Mouse (Mus musculus) lung, adult 2 months (tissue): ENCODE results near the gene Rarb. TPM values are rescaled to one million over a fixed set of nuclear protein-coding genes. Genes with fewer than 3 reads are reported as not detected.
"Not testable (repeated sequence)": the region's sequence is repeated elsewhere in the genome, so short reads cannot be mapped to it uniquely, and the experiment has no call there.

Experiments used
- DNase-seq: peaks from one replicate; pipeline ENCODE4 v3.0.0; 2022
- H3K4me1 ChIP-seq: fragments of 200-500 bp; 2 replicates; pipeline ENCODE4 v1.6.1; 2011; ENCODE audit warnings: low read length; ENCODE audit not compliant: control insufficient read depth, insufficient read depth
- H3K4me3 ChIP-seq: fragments of 200-500 bp; replicated peaks from 2 replicates; pipeline ENCODE3; 2011; ENCODE audit warnings: low read depth, mild to moderate bottlenecking, control low read depth, low read length; ENCODE audit errors: extremely low read depth
- CTCF ChIP-seq: fragments of 200-500 bp; IDR thresholded peaks from 2 replicates; pipeline ENCODE4 v1.5.1; 2011; ENCODE audit warnings: mild to moderate bottlenecking, low read length, control low read depth; ENCODE audit not compliant: insufficient read depth
- POLR2A ChIP-seq: fragments of 200-500 bp; IDR thresholded peaks from 2 replicates; pipeline ENCODE4 v1.6.1; 2011; ENCODE audit warnings: low read depth, mild to moderate bottlenecking, control low read depth, low read length, borderline replicate concordance; ENCODE audit errors: extremely low read depth
- WGBS: fragments of 180-500 bp; shearing (Covaris S2); methylation state at CpG from one replicate; pipeline ENCODE4 v1.1.7; 2018; 5-methylcytosine and 5-hydroxymethylcytosine counted together
- polyA plus RNA-seq: library from polyadenylated mRNA; depleted of rRNA; stranded (reverse); fragments of >200 nt; gene quantifications from 2 replicates; pipeline ENCODE4 v1.2.3, GENCODE M21; 2012

Rarb gene
- polyA plus RNA-seq, 1 experiment: 16.1 TPM

GRCm38 (mm10) chr14:16772927-16773326, 46.0 kb downstream of the Rarb start:
- DNase-seq: no peak
- 35% methylated on average over 3 of the region's 3 CpGs for WGBS
- Histone ChIP-seq H3K4me3 (no peak overlapping the region), H3K4me1 (no peaks in the 10 kb centered on the region; the same call in 1 of the 2 replicates)
- TF ChIP-seq CTCF: no peak
- TF ChIP-seq POLR2A: no peak

DNA sequence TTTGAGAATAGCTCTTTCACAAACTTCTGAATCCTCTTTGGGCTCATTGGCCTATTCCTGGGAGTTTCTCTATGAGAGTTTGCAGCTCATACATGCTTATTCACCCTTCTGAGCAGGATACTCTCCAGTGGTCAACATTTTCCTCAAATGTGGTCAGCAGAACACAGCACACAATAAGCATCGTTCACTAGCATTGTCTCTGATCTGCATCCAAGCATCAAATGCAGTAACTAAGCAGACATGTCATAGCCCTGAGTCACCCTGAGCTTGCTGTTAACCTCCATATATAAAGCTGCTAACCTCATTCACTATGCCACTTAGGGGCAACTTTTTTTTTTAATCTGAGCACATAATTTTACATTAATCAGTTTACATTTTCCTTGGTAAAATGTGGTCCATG, 53.1 kb downstream of the Rarb start:
- TF ChIP-seq CTCF: no peak
- TF ChIP-seq POLR2A: no peak
- no peak for DNase-seq
- Histone ChIP-seq H3K4me1 (no peaks in the 10 kb centered on the region), H3K4me3 (no peak overlapping the region)
- 70% methylated on average over 1 of the region's 1 CpGs for WGBS

DNA sequence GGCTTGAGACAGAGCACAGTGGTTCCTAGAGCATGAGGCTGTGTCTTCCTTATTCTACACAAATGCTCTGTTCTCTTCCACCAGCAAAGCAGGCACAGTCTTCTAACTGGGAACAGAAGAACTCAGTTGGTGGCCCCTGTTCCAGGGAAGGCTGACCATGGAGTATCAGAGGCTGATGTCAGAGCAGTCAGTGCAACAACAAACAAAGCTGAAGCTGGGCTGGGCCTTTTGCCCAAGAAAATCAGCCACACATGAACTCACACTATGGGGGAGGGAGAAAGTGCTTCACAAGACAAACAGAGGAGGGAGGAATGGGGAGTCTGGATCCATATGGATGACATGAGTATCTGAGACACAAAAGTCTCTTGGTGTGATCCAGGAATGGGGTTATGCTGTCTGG, 56.2 kb downstream of the Rarb start:
- Histone ChIP-seq H3K4me1 (no peaks in the 10 kb centered on the region), H3K4me3 (no peak overlapping the region)
- no peak for TF ChIP-seq POLR2A
- TF ChIP-seq CTCF: no peak
- DNase-seq: no peak

- no peak for TF ChIP-seq CTCF
- no peak for TF ChIP-seq POLR2A
- no peaks in the 10 kb centered on the region for H3K4me1 ChIP-seq
- 77% methylated on average over 6 of the region's 6 CpGs for WGBS
Measured at GRCm38 (mm10) chr14:16758773-16759434, 60.1 kb downstream of the Rarb start.

GRCm38 (mm10) chr14:16755601-16756000, 63.4 kb downstream of the Rarb start:
- 100% methylated on average over 1 of the region's 1 CpGs for WGBS
- H3K4me1 ChIP-seq, DNase-seq, H3K4me3 ChIP-seq: not testable (repeated sequence)

More at GRCm38 (mm10) chr14:16758773-16759434, 60.1 kb downstream of the Rarb start:
- H3K4me3 ChIP-seq: no peak overlapping the region
- DNase-seq: no peak

DNA sequence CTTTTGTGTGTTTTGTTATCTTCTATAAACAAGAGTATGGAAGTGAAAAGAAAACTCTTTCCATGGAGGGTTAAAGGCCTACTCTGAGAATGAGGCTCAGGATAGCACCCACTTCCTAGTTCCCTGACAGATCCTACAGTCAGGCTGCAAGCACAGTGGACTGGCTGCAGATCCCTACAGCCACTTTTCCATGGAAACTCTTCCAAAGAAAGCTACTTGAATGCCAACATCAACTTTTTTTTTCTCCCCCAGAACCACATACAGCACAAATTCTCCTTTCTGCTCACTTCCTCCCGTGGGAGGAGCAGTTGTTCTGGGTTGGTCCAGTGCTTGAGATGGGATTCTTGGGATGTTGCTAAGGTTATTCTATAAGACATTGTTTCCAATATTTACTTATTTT, 66.3 kb downstream of the Rarb start:
- H3K4me1 ChIP-seq: no peaks in the 10 kb centered on the region
- no peak for TF ChIP-seq POLR2A
- TF ChIP-seq CTCF: no peak
- H3K4me3 ChIP-seq: no peak overlapping the region
- WGBS: 57% methylated on average over 1 of the region's 1 CpGs
- DNase-seq: no peak

DNA sequence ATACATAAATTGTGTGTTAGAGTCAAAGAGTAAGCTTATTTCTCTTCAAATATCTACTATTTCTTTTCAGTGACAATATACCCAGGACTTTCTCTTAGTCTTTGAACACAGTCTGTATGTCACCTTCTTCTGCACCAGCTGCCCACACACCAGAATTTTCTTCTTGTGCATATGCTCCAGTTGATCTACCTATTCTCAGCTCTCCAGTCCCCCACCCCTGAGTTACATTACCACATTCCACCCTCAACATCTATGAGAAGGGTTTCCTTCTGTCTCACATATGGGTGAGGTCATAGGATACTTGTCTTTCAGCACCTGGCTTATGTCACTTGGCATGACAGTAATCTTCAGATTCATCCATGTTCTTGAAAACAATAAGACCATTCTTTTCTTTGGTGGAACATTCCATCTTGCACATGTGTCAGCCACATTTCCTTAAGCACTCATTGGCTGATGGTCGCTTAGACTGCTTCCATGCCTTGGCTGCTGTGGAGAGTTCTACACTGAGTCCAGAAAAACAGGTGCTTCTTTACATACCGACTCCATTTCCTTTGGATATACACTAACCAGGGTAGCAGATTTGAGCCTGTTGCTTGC, 71.9 kb downstream of the Rarb start:
- DNase-seq: no peak
- 79% methylated on average over 2 of the region's 2 CpGs for WGBS
- Histone ChIP-seq H3K4me1 (no peaks in the 10 kb centered on the region), H3K4me3 (no peak overlapping the region)
- TF ChIP-seq CTCF (no peak), POLR2A (no peak)

- WGBS: 67% methylated on average over 13 of the region's 13 CpGs
Measured at GRCm38 (mm10) chr14:16740982-16741739, 77.8 kb downstream of the Rarb start.

GRCm38 (mm10) chr14:16738538-16738937, 80.4 kb downstream of the Rarb start:
- Histone ChIP-seq H3K4me1 (peaks cover 6% of the 10 kb centered on the region), H3K4me3 (no peak overlapping the region)
- no peak for TF ChIP-seq CTCF
- DNase-seq: no peak
- 78% methylated on average over 1 of the region's 1 CpGs for WGBS

More at GRCm38 (mm10) chr14:16740982-16741739, 77.8 kb downstream of the Rarb start:
- no peak for DNase-seq
- no peak overlapping the region for H3K4me3 ChIP-seq
- peaks cover 3% of the 10 kb centered on the region for H3K4me1 ChIP-seq
- TF ChIP-seq CTCF (no peak), POLR2A (no peak)

DNA sequence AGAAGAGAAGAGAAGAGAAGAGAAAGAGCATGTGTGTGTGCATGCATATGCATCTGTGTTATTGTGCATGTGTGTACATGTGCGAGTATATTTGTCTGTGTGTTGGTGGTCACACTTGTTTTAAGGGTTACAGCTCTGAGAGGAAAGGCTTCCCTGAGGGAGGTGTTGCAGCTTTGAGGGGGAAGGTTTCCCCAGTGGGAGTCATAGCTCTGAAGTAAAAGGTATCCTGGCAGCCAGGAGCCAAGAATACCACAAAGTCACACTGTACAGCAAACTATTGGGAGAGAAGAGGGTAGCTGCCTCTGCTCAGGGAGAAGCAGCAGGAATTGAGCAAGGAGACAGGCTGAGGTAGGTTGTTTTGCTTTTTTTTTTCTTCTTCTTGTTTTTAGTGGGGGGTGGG, 81.2 kb downstream of the Rarb start:
- TF ChIP-seq POLR2A (no peak), CTCF (no peak)
- Histone ChIP-seq H3K4me1 (peaks cover 6% of the 10 kb centered on the region), H3K4me3 (no peak overlapping the region)
- 100% methylated on average over 1 of the region's 1 CpGs for WGBS
- no peak for DNase-seq
